Mouse (Mus musculus): ENCODE measurements around the gene Cdhr2.

Gene Cdhr2

GRCm38 (mm10) chr13:54692711-54693557 is 8.3 kb upstream of the Cdhr2 start:
- peak; percentile 64 for DNase-seq (ENCODE audit: low read depth)

- DNase-seq (ENCODE audit: low read depth), result peak; percentile 99
Measured at GRCm38 (mm10) chr13:54693558-54694347, 7.5 kb upstream of the Cdhr2 start, which contains the start of gene Rnf44. TSS of gene Rnf44 (minus strand) at chr13:54693907.

DNA sequence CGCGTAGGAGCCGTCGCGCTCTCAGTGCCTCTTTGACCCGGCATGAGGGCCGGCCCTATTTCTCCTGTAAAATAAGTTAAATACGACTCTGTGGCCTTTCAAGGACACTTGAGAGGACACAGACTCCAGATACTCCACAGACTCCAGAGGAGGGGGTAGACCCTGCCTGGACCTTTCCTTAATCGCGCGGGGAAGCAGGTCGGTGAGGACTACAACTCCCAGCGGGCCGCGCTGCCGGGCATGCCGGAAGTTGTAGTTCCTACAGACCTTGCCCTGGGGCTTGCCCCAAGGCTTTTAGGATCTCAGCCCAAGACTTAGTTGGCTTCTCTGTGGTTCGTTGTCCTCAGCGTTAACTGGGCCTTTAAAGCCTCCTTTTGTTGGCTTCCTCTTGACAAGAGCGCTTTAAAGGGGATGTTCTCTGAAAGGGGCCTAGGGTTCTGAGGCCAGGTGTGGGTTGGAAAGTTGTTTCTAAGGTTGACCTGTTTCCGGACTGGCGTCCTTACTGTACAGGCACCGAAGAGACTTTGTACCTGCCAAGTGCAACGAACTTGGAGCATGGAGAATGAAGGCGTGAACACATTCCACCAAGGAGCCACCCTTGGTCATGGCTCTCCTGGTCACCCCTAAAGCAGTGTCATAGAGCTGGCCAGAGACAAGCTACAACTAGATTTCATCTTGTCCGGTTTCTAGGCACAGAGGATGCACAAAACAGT is 6.8 kb upstream of the Cdhr2 start:
- DNase-seq (ENCODE audit: low read depth), result no peak

GRCm38 (mm10) chr13:54695479-54696230 is 5.6 kb upstream of the Cdhr2 start:
- no peak for DNase-seq (ENCODE audit: low read depth)

DNA sequence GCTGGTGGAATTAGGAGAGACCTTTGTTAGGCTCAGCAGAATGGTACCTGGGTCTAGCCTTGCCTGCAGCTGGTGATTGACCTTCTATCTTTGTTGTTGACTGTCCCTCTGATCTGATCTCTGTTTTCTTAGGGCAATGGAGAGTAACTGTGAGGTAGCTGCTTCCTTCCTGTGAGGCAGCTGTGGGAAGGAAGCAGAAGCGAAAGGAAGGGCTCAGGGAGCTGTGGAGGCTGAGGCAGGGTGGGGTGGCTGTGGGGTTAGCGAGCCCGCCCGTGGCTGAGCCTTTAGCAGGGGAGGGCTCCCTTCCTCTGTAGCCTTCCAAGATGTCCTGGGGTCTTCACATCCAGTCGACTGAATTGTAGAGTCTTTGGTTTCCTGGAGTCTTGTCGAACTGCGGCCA is 1.2 kb downstream of the Cdhr2 start:
- DNase-seq (ENCODE audit: low read depth), result no peak

DNA sequence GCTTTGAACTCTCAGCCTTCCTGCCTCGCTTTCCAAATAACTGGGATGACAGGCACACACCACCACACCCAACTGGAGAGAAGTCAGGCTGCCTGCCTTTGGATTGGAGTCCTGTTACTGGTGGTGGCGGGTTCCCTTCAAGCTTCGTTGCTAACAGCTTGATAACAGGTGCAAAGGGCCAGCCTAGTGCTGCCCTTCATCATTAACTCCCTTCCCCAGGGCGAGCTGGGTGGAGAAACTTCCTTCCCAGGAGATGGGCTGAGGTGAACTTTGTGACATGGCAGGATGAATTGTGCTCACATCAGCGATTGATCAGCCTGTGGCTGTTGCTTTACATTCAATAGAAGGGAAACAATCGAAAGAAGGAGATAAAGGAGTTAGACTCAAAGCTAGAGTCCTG is 3.6 kb downstream of the Cdhr2 start:
- no peak for DNase-seq (ENCODE audit: low read depth)

DNA sequence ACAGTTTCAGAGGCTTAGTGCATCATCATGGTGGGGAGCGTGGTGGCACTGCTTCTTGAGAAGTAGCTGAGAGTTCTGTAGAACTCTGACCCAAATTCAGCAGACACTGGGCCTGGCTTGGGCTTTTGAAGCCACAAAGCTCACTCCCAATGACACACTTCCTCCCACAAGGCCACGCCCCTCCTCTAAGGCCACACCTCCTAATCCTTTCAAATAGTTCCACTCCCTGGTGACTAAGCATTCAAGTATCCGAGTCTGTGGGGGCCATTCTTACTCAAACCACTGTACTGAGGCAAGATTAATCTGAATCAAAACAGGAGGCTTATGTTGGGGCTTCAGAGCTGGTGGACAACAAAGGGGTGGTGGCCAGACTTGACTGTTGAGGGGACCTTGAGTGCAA is 9.6 kb downstream of the Cdhr2 start:
- DNase-seq (ENCODE audit: low read depth), result no peak

- DNase-seq (ENCODE audit: low read depth), result no peak
Measured at GRCm38 (mm10) chr13:54714393-54714792, 13.1 kb downstream of the Cdhr2 start.

GRCm38 (mm10) chr13:54714996-54715395 is 13.7 kb downstream of the Cdhr2 start:
- no peak for DNase-seq (ENCODE audit: low read depth)

GRCm38 (mm10) chr13:54716916-54717315 is 15.7 kb downstream of the Cdhr2 start:
- DNase-seq (ENCODE audit: low read depth), result peak; percentile 74

DNA sequence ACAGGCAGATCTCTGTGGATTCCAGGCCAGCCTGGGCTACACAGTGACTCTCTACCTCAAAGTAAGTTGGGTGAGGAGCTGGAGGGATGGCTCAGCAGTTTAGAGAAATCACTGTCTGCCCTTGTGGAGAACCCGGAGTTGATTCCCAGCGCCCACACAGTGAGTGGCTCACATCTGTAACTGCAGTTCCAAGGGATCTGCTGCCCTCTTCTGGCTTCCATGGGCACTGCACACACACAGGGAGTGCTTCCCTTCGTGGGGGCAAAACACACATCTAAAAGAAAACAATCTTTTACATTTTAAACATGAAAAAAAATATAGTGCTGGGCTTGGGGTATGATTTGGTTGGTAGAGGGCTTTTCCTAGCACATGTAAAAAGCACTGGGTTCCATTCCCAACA is 21.9 kb downstream of the Cdhr2 start:
- DNase-seq (ENCODE audit: low read depth), result no peak

- no peak for DNase-seq (ENCODE audit: low read depth)
Measured at GRCm38 (mm10) chr13:54726131-54726530, 24.9 kb downstream of the Cdhr2 start.

- no peak for DNase-seq (ENCODE audit: low read depth)
Measured at GRCm38 (mm10) chr13:54736931-54737330, 35.7 kb downstream of the Cdhr2 start.

DNA sequence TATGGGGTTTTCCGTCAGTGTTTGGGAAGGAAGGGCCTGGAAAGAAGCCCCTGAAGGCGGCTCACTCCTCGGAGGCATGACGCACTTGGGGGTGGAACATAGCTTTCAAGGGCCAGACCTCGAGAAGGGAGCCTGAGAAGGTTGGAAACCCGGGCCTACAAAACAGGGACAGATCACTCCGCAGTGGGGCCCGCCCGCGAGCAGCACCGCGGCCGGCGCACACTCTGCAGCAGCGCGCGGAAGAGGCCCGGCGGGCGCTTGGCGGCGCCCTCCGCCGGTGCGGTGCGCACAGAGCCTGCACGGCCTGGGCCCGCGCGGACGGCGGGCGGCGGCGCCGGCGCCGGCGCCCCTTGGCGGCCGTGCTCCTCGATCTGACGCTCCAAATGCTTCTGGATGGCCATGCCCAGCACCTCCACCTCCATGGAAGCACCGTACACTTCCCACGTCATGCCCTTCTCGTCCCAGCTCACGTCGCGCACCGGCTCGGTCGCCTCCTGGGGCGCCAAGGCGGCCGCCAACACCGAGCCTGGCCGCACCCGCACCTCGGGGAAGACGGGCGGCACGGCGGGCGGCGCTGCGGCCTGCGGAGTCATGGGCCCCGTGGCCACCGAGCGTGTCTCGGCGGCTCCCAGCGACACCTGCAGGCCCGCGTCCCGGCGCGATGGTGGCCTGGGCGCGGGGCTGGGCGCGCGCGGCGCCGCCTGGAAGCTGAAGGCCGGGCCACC is 36.4 kb downstream of the Cdhr2 start:
- DNase-seq (ENCODE audit: low read depth), result no peak

- no peak for DNase-seq (ENCODE audit: low read depth)
Measured at GRCm38 (mm10) chr13:54738213-54738601, 36.9 kb downstream of the Cdhr2 start.

DNA sequence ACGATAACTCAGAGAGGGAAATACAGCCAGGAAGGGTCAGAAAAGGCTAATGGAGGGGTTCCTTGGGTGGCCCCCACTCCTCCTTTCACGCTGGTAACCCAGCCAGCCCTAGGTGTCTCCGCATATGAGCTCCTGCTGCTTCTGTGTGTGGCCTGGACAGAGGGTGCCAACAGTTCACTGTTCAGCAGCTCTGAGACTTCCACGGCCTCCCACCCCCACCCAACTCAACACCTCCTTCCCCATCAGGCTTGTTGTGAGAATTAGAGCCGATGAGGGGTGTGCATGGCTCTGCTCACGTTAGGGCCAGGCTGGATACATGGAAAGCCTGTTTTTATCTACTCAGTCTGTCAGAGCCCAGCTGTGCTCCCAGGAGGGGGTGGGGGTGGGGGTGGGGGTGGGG is 44.8 kb downstream of the Cdhr2 start:
- DNase-seq (ENCODE audit: low read depth), result no peak

DNA sequence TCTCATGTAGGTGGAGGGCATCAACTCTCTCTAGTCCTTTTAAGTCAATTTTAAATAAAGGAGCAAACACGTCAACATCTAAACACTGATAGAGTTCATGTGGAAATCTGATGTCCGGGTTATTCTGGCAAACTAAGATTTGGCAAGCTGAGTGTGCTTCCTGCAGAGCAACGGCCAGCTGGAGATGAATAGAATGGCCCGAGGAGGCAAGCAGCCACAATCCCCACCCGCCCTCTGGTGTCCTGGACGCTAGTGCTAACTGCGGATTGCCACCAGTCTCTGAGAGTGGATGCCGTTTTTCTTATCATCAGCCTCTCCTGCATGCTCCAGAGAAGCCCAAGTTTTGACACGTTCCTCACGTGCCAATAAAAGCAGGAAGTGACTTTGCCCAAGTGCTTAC is 45.6 kb downstream of the Cdhr2 start:
- DNase-seq (ENCODE audit: low read depth), result no peak

DNA sequence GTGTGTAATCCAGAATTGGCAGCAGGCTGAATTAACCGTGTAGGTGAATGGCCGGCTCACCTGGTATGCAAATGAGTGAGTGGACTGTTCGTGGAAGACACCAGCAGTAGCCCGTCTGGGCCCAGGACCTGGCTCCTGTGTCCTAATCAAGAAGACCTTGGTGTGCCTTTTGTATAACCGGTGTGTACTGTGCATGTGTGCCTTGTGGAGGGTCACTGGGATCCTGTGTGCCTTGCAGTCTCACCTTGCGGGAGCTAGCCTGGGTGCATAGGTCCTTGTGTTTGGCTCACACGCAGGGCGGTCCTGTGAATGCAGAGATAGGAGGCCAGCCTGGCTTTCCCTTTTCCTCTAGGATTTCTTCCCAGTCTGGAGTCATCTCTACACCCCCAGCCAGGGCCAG is 46.9 kb downstream of the Cdhr2 start:
- DNase-seq (ENCODE audit: low read depth), result no peak

DNA sequence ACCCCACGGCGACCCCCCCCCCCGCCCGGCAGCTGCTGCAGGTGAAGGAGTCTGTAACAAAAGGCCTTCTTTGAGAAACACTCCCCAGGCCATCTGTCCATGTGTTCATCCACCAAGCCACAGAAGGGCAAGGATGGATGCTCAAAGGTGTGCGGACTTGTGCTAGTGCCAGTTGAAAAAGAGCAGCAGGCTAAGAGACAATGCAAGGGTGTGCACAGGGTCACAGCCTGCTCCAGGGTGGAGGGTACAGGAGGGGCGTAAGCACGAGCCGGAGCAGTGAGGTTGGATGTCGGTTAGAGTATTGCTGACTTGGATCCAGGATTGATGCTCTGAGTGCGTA is 47.4 kb downstream of the Cdhr2 start:
- no peak for DNase-seq (ENCODE audit: low read depth)

DNA sequence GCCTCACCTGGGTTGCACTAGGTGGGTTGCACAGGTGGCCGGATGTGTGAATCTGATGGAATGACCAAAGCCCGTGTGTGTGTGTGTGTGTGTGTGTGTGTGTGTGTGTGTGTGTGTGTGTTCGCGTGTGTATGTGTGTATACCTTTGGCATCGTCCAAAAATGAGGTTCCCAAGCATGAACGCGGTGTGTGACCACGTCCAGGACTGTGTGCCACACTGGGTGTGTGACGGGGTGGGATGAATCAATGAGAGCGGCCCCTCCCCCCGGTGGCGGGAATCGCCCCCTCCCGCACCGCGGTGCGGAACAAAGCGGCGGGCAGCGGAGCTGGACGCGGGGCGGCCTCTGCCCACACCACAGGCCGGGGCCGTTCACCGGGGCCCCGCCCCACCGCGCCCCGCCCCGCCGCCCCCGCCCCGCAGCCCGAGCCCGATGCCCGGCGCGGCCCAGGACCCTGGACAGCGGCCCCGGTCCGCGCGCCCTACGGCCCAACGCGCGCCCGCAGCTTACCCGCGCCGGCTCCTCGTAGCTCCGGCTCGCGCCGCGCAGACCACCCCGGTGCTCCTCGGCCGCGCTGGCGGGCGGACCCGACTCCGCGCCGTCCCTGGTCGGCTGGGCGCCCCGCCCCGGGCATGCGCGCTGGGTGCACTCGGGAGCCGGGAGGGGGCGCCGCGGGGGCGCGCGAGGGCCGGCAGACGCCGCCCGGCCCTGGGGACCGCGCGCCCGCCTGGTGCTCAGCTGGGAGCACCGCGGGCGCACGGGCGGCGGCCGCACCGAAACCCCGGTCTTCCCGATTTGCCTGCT is 48.0 kb downstream of the Cdhr2 start:
- peak; percentile 8 for DNase-seq (ENCODE audit: low read depth)

Measured in induced T-regulatory cell, adult 2 months (primary cell).